Mouse (Mus musculus) adrenal gland, adult (tissue): ENCODE results near the gene Sox21.

ENCODE experiments used
- DNase-seq, 2 experiments: peaks; one replicate each; pipeline ENCODE4 v3.0.0; 2022 to 2023; ENCODE audit warnings: low spot score in 1 of 2; ENCODE audit not compliant: inconsistent age in 2 of 2

The Sox21 gene

DNA sequence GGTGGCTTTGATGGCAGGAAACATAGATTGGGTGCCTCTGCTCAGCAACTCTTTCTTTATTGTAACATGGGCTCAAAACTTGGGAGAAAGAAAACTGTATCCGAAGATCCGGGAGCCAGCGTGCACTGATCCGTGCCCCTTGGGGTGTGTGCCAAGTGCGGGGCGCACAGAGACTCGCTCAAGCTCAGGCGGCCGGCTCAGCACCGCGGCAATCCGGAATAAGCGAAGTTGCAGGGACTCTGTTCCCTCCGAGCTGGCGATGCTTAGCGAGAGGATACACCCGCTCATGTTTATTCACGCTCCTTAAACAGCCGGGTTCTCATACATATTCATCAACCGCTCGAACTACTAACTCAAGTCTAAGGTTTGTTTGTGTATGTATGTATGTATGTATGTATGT, 10.9 kb downstream of the Sox21 start:
- DNase-seq, result no peak

DNA sequence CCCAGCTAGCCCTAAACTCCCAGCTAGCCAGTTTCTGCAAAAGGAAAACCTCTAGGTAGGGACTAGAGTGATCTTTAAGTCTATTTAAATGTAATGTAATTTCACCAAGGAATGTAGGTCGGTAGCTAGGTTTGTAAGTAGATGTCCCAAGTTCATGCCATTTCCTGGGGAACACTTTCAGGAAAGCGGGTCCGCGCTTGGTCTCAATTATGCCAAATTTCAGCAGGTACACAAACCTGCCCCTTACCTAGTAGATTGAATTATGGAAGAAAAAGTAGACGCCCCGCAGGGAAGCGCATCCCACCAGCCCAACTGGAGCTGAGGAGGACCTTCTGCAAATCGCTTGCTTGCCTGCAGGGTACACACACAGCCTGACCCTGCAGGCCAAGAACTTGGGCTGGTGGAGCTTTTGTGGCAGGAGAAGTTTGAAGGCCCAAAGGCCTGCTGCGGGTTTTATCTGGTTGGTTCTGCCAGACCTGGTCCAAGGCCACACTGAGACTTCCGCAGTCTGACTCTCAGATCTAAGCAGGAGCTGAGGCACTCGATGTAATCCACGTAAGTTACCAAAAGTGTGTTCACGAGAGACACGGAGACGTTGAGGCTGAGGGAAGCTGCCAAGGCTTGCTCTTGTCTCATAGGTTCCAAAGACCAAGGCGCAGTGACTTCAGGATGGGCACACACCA, 11.6 kb downstream of the Sox21 start:
- DNase-seq, result no peak

DNA sequence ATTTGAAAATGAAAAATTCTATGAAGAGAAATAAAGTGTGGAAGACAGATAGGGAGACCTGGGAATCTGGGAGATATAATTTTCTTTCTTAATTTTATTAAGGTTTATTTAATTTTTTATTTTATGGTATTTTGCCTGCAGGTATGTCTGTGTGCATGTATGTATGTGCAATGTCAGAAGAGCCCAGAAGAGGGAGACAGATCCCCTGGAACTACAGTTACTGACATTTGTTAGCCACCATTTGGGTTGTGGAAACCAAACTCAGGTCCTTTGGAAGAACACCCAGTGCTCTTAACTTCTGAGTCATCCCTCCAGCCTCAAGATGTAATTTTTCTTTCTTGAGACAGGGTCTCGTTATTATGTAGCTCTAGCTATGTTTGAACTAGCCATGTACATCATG, 15.9 kb downstream of the Sox21 start:
- DNase-seq, result no peak

DNA sequence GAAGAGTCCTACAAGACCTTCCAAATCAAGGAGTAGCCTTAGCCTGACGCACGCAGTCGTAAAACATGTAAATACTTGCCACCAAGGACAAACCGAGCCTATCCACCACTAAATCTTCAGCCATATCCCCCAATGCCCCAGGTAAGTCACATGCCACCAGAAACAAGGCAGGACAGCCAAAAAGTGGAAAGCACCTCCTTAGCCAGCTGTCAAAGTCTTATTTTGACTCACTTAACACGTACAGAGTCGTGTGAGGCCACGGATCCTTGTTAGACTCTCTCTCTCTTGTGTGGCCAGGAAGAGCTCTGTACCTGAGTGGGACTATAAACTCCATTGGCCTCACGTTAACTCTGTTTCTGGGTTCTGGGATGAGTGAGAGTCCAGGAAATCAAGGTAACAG, 20.0 kb downstream of the Sox21 start:
- no peak for DNase-seq

DNA sequence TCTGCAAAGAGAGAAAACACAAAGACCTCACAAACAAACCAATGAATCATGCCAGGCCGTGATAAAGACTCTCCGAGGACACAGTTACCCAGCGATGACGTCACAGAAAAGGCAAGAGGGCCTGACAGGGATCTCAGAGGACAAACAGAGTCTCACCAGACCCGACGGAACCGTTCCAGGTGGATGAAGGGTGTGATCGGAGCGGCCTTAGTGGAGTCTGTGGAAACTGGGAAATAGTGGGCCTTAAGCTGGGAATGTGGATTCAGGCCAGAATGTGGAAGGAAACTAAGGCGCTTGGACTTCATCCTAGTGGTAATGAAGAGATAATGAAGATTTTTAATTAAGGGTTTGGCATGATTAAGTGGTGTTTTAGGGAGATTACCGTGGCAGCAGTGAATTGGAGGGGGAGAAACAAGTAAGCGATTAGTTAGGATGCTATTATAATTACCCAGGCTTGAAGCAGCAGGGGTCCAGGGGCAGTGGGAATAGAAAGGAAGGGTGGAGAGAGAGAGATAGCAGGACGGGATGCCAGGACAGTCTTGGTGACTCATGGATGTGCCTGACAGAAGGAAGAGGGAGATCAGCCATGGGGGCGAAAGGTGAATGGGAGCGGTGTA, 24.5 kb downstream of the Sox21 start:
- DNase-seq, result no peak

DNA sequence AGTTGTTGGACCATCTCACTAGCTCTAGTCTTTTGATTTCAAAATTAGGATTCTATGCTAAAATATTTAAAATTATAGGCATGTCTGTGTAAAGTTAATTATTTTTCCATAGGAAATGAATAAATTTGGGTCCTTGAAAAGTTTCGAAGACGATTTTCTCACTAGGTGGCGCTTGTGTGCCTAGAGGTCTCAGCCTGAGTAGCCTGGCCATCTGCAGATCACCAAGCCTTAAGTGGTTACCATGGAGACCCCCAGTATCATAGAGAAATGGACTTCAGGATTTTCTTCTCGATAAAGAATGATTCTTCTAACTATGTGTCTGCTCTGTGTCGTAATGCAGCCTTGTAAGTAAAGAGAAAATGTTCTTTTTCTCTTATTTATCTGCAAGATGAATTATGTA, 27.2 kb downstream of the Sox21 start:
- DNase-seq, result peak in 1 of 2 experiments; percentile 64

DNA sequence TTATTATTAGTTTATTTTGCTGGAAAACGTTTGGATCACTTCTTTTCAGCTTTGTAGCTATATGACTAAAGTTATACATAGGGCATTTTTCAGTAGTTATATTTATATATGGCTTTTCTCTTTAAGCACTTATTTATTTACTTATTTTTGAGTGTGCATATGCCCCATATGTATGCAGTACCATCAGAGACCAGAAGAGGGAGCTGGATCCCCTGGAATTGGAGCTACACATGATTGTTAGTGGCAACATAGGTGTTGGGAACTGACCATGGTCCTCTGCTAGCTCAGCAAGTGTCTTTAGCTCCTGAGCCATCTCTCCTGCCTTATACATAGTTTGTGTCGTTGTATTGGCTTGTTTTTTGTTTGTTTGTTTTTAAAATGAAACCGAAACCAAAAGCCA, 29.5 kb downstream of the Sox21 start:
- DNase-seq, result no peak

DNA sequence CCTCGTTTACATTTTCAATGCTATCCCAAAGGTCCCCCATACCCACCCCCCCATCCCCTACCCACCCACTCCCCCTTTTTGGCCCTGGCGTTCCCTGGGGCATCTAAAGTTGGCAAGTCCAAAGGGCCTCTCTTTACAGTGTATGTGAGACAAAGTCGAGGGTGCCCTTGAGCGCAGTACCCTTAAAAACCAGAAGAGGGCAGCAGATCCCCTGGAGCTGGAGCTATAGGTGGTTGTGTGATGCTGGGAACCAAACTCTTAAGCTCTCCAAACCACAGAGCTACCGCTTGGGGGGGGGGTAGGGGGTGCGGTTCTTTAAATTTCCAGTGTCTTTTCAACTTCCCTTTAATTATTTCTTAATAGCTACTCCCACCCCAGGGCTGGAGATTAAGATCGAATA, 33.8 kb downstream of the Sox21 start:
- DNase-seq, result peak in 1 of 2 experiments; percentile 27

DNA sequence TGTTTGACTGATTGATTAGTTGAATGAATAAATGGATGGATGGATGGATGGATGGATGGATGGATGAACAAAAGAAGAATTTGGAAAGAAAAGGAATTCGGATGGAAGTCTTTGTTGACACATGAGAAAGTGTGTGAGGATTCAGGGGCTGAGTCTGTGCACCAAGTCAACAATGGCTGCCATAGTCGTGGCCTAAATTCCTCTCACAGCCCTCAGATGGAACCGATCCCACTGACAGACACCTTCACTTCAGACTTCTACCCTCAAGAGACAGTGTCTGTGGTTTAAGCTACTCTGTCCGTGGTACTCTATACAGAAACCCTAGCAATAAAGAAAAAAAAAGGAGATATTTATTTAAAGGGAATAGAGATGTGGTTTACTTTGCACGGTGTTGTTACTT, 34.8 kb downstream of the Sox21 start:
- DNase-seq, result no peak

DNA sequence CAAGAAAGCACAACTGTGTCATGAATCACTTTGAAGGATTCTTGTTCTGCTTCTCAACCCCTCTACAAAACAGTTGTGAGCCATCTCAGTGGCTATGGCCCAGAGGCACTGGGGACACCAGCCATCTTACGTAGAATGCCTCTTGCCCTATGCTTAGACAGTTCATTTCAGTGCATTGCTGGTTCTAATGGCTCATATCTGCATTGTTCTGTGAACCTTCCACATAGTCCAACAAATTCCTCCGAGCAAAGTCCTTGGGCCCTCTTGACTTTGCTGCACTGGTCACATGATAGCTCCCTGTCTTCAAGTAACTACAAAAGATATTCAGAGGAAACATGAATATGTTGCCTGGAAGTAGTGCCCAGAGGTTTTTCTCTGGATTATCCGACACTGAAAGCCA, 36.1 kb downstream of the Sox21 start:
- no peak for DNase-seq

DNA sequence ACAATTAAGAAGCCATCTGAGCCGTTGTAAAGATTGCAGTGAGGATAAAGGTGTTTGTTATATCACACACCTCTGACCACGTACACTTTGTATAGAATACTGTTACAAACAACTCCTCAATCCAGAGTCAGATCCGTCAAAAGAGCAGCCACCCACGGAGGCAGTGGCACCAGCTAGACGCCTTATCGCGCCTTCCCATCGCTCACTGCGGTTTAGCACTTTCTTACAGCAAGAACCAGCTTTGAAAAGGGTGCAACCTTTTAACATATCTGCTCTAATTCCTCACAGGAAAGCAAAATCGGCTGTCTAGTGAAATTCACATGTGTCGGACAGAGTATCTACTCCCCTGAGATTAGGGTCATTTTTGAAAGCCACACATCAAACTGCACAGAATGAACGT, 39.8 kb downstream of the Sox21 start:
- no peak for DNase-seq

DNA sequence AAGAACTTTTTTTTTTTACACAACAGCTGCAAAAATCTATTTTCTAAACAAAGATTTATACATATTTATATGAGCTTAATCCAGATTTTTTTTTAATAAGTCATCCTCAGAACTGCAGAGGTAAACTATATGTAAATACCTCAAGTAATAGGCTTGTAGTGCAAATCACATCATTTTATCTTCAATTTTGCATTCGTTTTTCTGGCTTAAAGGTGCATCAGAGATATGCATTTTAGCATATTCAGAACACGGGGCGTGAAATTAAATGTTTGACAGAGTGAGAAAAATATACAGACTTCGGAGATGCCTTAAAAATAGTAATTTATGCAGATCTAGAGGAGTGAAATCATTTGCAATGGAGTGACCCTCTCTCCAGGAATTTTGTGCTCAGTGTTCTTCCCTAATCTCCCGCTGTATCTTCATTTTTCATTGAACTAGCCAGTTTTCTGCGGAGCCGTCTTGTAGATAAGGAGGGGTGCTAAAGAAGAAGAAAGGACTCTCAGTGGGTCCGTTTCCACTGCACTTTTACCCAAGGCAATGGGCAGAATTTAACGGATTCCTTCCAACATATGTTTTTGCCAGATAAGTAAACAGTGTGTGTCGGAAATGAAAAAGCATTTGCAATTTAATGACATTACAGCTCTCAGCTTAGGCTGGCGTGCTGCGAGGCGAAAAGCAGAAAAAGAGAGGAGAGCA, 42.5 kb downstream of the Sox21 start:
- DNase-seq, result no peak

DNA sequence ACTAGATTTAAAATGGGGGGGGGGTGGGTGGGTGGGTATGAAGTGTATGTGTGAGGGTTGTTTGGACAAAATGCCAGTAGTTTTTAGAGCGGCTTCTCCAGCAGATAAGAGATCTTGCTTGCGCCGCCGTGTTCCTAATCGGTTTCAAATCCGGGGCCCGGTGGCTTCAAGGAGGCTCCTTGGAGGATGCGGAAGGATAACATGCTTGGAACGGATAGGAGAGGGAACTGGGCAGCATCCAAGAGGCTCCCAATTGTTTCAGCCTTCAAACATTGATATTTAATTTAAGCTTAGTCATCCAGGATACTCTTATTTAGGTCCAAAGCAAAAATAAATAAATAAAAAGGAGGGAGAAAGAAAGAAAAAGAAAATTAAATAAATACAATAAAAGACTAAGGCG, 43.2 kb downstream of the Sox21 start:
- DNase-seq, result no peak

DNA sequence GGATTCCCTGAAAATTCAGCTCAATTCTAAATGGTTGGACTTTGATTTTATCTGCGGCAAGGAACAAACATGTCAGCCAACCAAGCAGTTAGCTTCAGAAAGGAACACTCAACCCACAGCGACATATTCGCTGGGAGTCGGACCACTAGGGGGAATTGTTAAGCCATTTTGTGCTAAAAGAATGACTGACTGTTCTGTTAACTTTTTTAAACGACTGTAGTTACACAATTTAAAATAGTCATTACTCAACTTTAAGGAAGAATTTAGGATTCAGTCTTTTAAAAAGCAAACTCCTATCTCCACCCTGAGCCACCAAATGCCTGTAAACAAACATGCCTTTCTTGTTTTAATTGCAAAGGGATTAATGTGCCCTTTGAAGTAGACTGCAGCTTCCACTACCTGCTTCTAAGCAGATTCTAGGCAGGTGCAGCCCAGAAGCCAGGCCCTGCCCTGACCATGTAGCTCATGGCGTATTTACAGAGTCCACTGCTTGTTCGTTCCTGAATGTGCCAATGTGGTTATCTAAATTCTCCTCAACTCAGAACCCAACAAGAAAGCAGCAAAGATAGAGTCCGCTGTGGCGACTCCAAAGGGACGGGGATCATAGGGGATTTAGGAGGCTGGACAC, 43.7 kb downstream of the Sox21 start:
- DNase-seq, result no peak

DNA sequence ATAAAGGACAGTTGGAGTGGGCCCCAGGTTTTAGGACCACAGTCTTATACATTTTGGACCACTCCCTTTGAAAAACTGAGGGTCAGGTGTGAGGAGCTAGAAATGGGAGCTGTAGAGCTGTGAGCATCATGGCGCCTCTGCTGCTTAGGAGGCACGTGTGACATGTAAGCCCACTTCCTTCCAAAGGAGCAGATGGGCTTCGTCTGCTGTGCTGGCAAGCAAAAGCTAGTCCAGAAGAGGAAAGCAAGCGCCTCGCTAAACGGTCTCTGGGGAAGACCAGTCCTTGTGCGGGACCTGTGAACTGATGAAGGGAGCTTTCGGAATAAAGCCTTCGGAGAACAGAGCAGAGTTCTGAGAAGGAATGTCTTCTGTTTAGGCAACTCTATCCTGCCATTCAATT, 45.4 kb downstream of the Sox21 start:
- DNase-seq, result no peak
